Mouse (Mus musculus) right cerebral cortex, postnatal 4 days (tissue): ENCODE measurements around the gene Atg4a.

ENCODE experiments used
- DNase-seq: peaks from one replicate; pipeline ENCODE4 v3.0.0-alpha.2; 2022

The Atg4a gene

DNA sequence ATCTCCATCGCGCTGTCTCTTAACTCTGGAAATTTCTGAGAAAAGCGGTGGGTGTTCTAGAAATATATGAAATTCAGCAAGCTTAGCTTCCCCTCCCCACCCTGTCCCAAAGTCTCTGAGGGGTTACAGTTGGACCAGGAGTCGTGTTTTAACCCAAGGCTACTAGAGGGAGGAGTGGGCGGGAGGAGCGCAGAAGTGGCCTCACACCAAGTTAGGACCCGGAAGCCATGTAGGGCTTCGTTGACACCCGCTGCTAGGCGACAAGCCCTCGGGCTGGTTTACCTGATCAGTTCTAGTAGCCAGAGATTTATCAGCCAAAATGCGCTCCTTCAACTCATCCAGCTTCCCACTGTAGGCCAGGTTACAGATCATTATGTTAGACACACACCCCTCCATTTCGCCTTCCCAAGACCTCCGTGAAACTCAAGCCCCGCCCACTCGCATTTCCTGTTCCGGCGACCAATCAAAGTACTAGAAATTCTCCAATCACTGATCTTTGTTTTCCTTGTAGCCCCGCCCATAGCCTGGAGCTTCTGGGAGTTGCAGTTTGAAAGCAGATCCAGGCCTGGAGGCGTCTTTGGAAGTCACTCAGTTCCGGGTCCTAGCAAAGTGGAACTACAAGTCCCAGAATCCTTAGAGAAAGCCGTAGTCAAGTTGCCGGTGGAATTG, at the start of gene Atg4a, which contains the start of gene Psmd10:
Gene Atg4a, plus strand, starts transcription at position 636 of the 669 bp plus-strand sequence.
Gene Psmd10, minus strand, starts transcription at position 457 of the 669 bp plus-strand sequence.
- peak; percentile 83 for DNase-seq

DNA sequence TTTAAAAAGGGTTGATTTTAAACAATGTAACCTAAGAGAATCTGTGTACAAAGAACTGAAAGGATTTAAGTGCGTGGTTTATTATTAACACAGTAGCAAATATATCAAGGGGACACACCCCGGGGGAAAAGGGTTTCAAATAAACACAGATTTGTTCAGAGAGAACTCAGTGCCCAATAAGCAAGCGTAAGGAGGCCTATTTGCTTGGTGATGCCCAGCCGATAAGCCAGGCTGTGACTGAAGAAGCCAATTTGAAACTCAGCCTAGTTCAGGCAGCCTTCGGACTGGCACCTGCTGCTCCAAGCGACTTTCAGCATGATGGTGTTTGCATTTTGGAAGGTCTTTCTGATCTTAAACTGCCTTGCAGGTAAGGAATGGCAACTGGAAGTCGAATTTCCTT, 49.3 kb upstream of the Atg4a start, which contains the start of gene Vsig1:
Gene Vsig1, plus strand, starts transcription at position 249 of the 400 bp plus-strand sequence.
- DNase-seq: no peak

DNA sequence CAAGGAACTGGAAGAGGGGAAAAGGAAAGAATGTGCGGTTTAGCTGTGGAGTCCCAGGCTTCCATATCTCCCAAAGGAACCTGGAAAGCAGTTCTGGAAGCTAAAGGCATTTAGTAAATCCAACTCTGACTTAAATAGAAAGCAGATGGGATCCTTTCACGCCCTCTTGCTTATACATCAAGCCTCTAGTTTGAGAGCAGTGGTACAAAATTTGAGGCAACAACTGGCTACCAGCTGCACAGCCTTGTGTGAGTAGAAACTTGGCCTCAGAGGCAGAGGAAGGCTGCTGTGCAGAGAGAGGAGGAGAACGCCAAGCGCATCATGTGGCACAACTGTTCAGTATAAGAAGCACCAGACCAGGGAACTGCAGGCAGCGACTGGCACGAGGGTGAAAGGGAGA, 35.4 kb upstream of the Atg4a start:
- no peak for DNase-seq

GRCm38 (mm10) chrX:140932066-140932465, 24.6 kb upstream of the Atg4a start:
- no peak for DNase-seq

DNA sequence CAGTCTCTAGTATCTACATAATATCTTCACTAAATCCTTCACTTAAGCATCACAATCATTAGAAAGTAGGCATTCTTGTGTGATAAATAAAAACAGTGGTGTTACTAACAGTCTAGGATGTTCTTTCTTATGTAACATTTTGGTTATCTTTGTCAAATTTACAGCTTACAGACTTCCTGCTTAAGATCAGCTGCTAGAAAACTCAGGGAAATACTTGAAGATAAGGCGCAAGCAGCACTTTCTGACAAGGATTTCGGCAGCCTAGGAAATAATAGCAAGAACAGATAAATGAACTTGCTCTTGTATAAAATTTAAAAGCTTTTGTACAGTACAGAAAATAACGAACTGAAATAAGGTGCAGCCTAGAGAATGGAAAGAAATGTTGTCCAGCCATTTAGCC, 23.4 kb upstream of the Atg4a start:
- DNase-seq: no peak

DNA sequence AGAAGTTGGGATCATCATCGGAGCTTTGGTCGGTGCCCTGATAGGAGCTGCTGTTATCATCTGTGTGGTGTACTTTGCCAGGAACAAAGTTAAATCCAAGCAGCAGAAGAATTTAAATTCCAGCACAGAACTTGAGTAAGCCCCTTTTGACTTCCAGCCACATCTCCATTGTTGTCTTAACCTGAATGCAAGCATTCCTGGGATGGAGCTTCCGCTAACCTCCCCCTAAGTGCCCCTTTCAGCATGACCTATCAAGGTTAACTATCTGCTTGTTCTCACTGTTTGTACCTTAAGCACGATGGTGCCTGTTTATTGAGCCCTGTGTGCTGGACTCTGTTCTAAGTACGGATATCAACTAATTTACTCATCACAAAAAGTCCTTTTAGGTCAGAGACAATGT, 20.4 kb upstream of the Atg4a start:
- no peak for DNase-seq

DNA sequence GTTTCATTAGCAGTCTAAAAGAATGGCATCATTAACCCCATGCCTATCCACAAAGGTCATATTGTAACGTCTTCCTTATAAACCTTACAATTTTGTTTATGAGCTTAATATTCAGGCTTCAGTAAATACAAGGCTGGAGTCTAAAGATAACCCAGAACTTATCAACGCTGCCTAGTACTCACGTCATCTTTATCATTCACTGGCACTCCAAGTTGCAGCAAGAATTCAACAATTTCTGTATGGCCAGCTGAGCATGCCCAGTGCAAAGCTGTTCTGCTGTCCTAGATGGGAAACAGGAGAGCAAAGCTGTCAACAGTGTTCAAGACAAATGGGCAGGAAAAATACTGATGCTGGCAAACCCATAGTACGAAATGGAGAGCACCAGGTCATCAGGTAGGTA, 3.1 kb upstream of the Atg4a start:
- no peak for DNase-seq

DNA sequence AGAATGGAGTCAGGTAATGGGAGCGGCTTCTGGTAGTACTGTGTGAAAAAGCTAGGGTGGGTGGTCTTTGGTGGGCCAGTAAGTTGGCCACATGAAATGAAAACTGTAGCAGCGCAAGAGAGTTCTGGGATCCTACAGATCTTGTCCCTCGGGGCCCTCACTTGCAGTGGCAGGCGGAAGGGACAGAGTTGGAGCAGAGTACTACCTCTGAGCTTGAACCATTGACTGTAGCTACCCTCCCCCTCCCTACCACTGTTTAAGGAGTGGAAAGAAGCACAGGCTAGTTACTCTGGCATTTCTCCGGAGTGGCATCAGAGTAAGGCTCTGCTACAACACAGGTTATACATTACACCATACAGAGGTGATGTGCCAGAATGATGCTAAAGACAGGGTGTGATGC, 252 bp downstream of the Atg4a start:
- no peak for DNase-seq

GRCm38 (mm10) chrX:140978943-140979342, 22.2 kb downstream of the Atg4a start:
- no peak for DNase-seq

GRCm38 (mm10) chrX:140979546-140979945, 22.8 kb downstream of the Atg4a start:
- DNase-seq: no peak

- no peak for DNase-seq
These were observed 23.5 kb downstream of the Atg4a start for GRCm38 (mm10) chrX:140980163-140980562.

GRCm38 (mm10) chrX:140983206-140983960, 26.7 kb downstream of the Atg4a start:
- DNase-seq: no peak

DNA sequence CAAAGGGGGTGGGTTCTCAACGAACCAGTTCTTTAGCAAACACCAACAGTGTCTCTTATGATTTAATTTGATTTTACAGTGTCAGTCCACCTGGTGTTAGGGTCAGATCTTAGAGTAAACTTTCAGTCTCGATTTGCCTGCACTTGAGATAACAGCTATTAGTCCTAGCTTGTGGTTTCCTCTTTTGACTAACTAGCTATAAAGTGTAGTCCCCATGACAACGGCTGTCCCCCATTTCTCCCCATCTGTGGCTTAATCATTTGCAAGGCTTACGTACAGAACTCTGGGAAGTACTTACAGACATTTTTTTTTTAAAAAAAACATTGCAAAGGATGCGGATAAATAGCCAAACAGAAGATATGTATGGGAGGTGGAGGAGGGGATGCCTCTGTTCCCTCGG, 28.1 kb downstream of the Atg4a start:
- DNase-seq: no peak

GRCm38 (mm10) chrX:140985256-140985655, 28.5 kb downstream of the Atg4a start:
- no peak for DNase-seq

- no peak for DNase-seq
These were observed 40.3 kb downstream of the Atg4a start for GRCm38 (mm10) chrX:140996909-140997516.

DNA sequence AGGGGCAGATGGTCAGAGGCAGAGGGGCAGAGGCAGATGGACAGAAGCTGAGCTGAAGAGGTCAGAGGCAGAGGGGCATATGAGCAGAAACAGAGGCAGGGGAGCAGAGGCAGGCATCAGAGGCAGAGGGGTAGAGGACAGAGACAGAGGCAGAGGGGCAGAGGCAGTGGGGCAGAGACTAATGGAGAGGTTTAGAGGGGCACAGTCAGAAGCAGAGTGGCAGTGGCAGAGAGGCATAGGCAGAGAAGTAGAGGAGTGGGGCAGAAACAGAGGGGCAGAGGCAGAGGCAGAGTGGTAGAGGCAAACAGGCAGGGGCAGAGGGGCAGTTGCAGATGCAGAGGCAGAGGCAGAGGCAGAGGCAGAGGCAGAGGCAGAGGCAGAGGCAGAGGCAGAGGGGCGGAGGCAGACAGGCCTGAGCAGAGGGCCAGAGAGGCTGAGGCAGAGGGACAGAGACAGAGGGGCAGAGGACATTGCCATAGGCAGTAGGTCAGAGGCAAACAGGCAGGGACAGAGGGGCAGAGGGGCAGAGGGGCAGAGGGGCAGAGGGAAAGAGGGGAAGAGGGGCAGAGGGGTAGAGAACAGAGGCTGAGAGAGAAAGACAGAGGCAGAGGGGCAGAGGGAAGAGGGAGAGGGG, 41.3 kb downstream of the Atg4a start:
- no peak for DNase-seq

- no peak for DNase-seq
These were observed 42.2 kb downstream of the Atg4a start for GRCm38 (mm10) chrX:140998885-140999284.

DNA sequence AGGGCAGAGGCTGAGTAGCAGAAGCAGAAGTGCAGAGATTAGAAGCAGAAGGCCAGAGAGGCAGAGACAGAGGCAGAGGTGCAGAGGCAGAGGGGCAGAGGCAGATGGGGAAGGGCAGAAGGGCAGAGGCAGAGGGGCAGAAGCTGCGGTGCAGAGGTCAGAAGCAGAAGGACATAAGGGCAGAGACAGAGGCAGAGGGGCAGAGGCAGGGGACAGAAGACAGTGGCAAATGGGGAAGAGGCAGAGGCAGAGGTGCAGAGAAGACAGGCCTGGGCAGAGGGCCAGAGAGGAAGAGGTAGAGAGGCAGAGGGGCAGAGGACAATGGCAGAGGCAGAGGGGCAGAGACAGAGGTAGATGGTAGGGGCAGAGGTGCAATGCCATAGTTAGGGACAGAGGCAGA, 193.0 kb downstream of the Atg4a start:
- DNase-seq: no peak

DNA sequence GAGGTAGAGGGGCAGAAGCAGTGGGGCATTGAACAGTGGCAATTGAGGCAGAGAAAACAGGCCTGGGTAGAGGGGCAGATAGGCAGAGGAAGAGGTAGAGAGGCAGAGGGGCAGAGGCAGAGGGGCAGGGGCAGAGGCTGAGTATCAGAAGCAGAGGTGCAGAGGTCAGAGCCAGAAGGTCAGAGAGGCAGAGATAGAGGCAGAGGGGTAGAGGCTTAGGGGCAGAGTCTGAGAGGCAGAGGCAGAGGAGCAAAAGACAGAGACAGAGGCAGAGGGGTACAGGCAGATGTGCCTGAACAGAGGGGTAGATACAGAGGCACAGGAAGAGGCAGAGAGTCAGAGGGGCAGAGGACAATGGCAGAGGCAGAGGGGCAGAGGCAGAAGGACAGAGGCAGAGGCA, 193.6 kb downstream of the Atg4a start:
- no peak for DNase-seq

- no peak for DNase-seq
These were observed 194.5 kb downstream of the Atg4a start for GRCm38 (mm10) chrX:141151182-141151581.

GRCm38 (mm10) chrX:141156696-141157095, 200.0 kb downstream of the Atg4a start:
- DNase-seq: no peak

DNA sequence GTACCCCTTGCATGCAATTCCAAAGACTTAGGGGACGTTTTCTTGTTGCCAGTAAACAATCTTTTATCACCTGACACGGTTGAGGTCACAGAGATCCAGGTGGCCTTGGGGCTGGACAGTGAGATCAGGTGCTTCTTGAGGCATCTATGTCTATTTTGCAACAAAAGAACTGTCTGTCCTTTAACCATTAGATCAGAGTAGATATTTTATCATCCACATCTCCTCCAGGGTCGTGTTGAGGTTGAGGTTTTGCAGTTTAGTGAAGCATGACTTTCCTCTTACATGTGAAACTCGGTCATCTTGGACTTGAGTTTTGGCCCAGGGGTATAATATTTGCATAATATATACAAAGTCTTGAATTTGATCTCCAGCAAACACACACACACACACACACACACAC, 200.9 kb downstream of the Atg4a start:
- no peak for DNase-seq

DNA sequence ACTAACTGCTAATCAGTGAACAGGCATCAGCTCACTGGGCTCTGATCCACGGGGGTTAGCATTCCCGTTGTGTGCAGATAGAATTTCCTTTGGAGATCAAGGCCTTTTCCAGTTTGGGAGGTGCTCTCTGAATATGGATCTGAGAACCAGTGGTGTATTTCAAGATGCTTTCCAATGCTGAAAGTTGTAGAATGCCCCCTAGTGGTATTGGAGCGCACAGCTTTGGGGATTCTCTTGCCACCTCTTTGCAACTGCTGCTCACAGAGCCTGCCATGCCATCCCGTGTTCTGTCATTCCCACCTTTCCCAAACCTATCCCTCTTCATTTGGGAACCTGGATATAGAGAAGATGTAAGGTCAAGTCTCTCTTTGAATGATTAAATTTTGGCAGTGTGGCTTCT, 201.5 kb downstream of the Atg4a start:
- no peak for DNase-seq

DNA sequence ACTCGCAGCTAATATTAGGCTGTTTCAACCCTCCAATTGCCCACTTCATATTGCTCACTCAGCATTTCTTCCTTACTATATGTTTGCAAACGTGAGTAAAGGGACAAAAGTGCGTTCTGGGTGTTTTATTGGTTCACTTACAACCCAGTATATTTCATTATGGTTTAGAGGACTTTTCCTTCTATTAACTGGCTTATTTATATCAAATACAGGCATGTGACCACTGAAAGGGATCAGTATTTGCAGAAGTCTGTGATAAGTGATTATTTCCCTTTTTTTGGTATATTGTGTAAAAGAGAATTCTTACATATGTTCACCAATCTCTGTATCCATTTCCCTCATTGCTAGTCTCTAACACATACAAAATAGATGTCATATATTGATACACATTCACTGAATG, 203.7 kb downstream of the Atg4a start:
- DNase-seq: no peak
